Mouse (Mus musculus) CH12.LX (cell line): ENCODE results near the gene Nanog. TPM values are rescaled to one million over a fixed set of nuclear protein-coding genes. Genes with fewer than 3 reads are reported as not detected.

Experiments used
- DNase-seq: peaks from one replicate; pipeline ENCODE4 v3.0.0-alpha.2; 2013; ENCODE audit errors: extremely low read depth
- H3K27ac ChIP-seq: 2 replicates; pipeline ENCODE4 v1.5.1; 2012; ENCODE audit warnings: low read depth, mild to moderate bottlenecking, control low read depth, moderate library complexity; ENCODE audit not compliant: insufficient read depth
- H3K27me3 ChIP-seq: replicated peaks from 2 replicates; pipeline ENCODE3; 2012; ENCODE audit warnings: inconsistent platforms
- H3K36me3 ChIP-seq, 2 experiments: replicated peaks in 1 of 2; 2 replicates each; pipeline versions ENCODE3 to v1.6.1; 2012; ENCODE audit warnings: inconsistent platforms in 1 of 2, low read length in 1 of 2, mild to moderate bottlenecking in 1 of 2, mixed read lengths in 1 of 2, moderate library complexity in 1 of 2; ENCODE audit not compliant: control insufficient read depth in 1 of 2, insufficient read depth in 1 of 2
- H3K4me1 ChIP-seq, 2 experiments: 2 replicates each; pipeline ENCODE4 v1.6.1; 2012; ENCODE audit warnings: inconsistent platforms in 1 of 2, moderate library complexity in 1 of 2; ENCODE audit not compliant: insufficient read depth in 2 of 2, control insufficient read depth in 1 of 2
- H3K4me2 ChIP-seq: 2 replicates; pipeline ENCODE4 v1.6.1; 2012; ENCODE audit warnings: low read depth, mild to moderate bottlenecking, control low read depth; ENCODE audit not compliant: poor library complexity, insufficient read depth, severe bottlenecking
- H3K4me3 ChIP-seq, 3 experiments: fragments of 150-350 bp in 1 of 3; sonication (generic) in 1 of 3; replicated peaks in 1 of 3; 2 replicates each; pipeline versions ENCODE3 to v1.5.1; 2011 to 2012; ENCODE audit warnings: low read depth in 2 of 3, low read length in 2 of 3, mild to moderate bottlenecking in 2 of 3, moderate library complexity in 2 of 3, control low read depth in 1 of 3, improper control_type of control experiment in 1 of 3, inconsistent platforms in 1 of 3, mixed read lengths in 1 of 3; ENCODE audit not compliant: poor library complexity in 1 of 3
- H3K79me2 ChIP-seq: replicated peaks from 2 replicates; pipeline ENCODE4 v1.6.1; 2012; ENCODE audit warnings: mild to moderate bottlenecking, moderate library complexity; ENCODE audit not compliant: control insufficient read depth, poor library complexity, insufficient read depth, severe bottlenecking; ENCODE audit errors: extremely low read depth
- H3K9ac ChIP-seq: 2 replicates; pipeline ENCODE4 v1.6.1; 2012; ENCODE audit warnings: low read depth, mild to moderate bottlenecking, control low read depth, moderate library complexity; ENCODE audit not compliant: insufficient read depth
- H3K9me3 ChIP-seq: replicated peaks from 2 replicates; pipeline ENCODE3; 2012; ENCODE audit warnings: low read length, inconsistent platforms, mixed read lengths
- BHLHE40 ChIP-seq: IDR thresholded peaks from 2 replicates; pipeline ENCODE4 v1.6.1; 2011; ENCODE audit warnings: mild to moderate bottlenecking, low read depth, low read length, improper control_type of control experiment
- CHD1 ChIP-seq: IDR thresholded peaks from 2 replicates; pipeline ENCODE4 v1.6.1; 2012; ENCODE audit warnings: low read depth, low read length, improper control_type of control experiment, inconsistent platforms
- CHD2 ChIP-seq: IDR thresholded peaks from 2 replicates; pipeline ENCODE4 v1.6.1; 2011; ENCODE audit warnings: low read length, improper control_type of control experiment
- CTCF ChIP-seq, 2 experiments: IDR thresholded peaks in 1 of 2; conservative IDR thresholded peaks in 1 of 2; 2 replicates each; pipeline ENCODE4 v1.5.1; 2011 to 2012; ENCODE audit warnings: low read depth in 2 of 2, low read length in 2 of 2, improper control_type of control experiment in 1 of 2, inconsistent platforms in 1 of 2, mild to moderate bottlenecking in 1 of 2, moderate library complexity in 1 of 2
- E2F4 ChIP-seq: IDR thresholded peaks from 2 replicates; pipeline ENCODE4 v1.6.1; 2011; ENCODE audit warnings: low read depth, low read length, improper control_type of control experiment; ENCODE audit not compliant: insufficient replicate concordance
- ELF1 ChIP-seq: IDR thresholded peaks from 2 replicates; pipeline ENCODE4 v1.6.1; 2014; ENCODE audit warnings: low read depth, mild to moderate bottlenecking, inconsistent platforms, low read length, improper control_type of control experiment
- EP300 ChIP-seq: IDR thresholded peaks from 2 replicates; pipeline ENCODE4 v1.6.1; 2011; ENCODE audit warnings: low read length, improper control_type of control experiment
- ETS1 ChIP-seq: conservative IDR thresholded peaks from 2 replicates; pipeline ENCODE4 v1.6.1; 2012; ENCODE audit warnings: low read depth, mild to moderate bottlenecking, inconsistent platforms, low read length, improper control_type of control experiment, moderate library complexity
- HCFC1 ChIP-seq: IDR thresholded peaks from 2 replicates; pipeline ENCODE4 v1.6.1; 2012; ENCODE audit warnings: low read depth, mild to moderate bottlenecking, inconsistent platforms, low read length, improper control_type of control experiment
- JUND ChIP-seq: conservative IDR thresholded peaks from 2 replicates; pipeline ENCODE4 v1.6.1; 2011; ENCODE audit warnings: low read depth, low read length, improper control_type of control experiment
- KAT2A ChIP-seq: IDR thresholded peaks from 2 replicates; pipeline ENCODE4 v1.6.1; 2012; ENCODE audit warnings: low read length, improper control_type of control experiment, inconsistent platforms; ENCODE audit not compliant: insufficient replicate concordance
- MAFK ChIP-seq: IDR thresholded peaks from 2 replicates; pipeline ENCODE4 v1.6.1; 2011; ENCODE audit warnings: low read length, improper control_type of control experiment; ENCODE audit not compliant: insufficient replicate concordance
- MAX ChIP-seq: IDR thresholded peaks from 2 replicates; pipeline ENCODE4 v1.6.1; 2011; ENCODE audit warnings: low read length, improper control_type of control experiment
- MAZ ChIP-seq: IDR thresholded peaks from 2 replicates; pipeline ENCODE4 v1.6.1; 2012; ENCODE audit warnings: low read depth, mild to moderate bottlenecking, inconsistent platforms, low read length, improper control_type of control experiment, moderate library complexity
- MEF2A ChIP-seq: IDR thresholded peaks from 2 replicates; pipeline ENCODE4 v1.6.1; 2014; ENCODE audit warnings: low read depth, mild to moderate bottlenecking, inconsistent platforms, low read length, improper control_type of control experiment, borderline replicate concordance
- MXI1 ChIP-seq: IDR thresholded peaks from 2 replicates; pipeline ENCODE4 v1.6.1; 2011; ENCODE audit warnings: mild to moderate bottlenecking, low read depth, low read length, improper control_type of control experiment
- MYC ChIP-seq: IDR thresholded peaks from 2 replicates; pipeline ENCODE4 v1.6.1; 2011; ENCODE audit warnings: low read depth, mild to moderate bottlenecking, improper control_type of control experiment, low read length
- NELFE ChIP-seq: IDR thresholded peaks from 2 replicates; pipeline ENCODE4 v1.6.1; 2011; ENCODE audit warnings: low read depth, low read length, improper control_type of control experiment
- PAX5 ChIP-seq: IDR thresholded peaks from 2 replicates; pipeline ENCODE4 v1.6.1; 2012; ENCODE audit warnings: low read length, inconsistent platforms, mixed read lengths
- POLR2A ChIP-seq: IDR thresholded peaks from 2 replicates; pipeline ENCODE4 v1.6.1; 2011; ENCODE audit warnings: low read depth, mild to moderate bottlenecking, improper control_type of control experiment, low read length
- RAD21 ChIP-seq: IDR thresholded peaks from 2 replicates; pipeline ENCODE4 v1.6.1; 2011; ENCODE audit warnings: low read depth, mild to moderate bottlenecking, low read length, improper control_type of control experiment, moderate library complexity
- RCOR1 ChIP-seq: conservative IDR thresholded peaks from 2 replicates; pipeline ENCODE4 v1.6.1; 2012; ENCODE audit warnings: low read depth, mild to moderate bottlenecking, inconsistent platforms, low read length, improper control_type of control experiment
- SIN3A ChIP-seq: IDR thresholded peaks from 2 replicates; pipeline ENCODE4 v1.6.1; 2012; ENCODE audit warnings: low read length, improper control_type of control experiment, inconsistent platforms
- SMC3 ChIP-seq: IDR thresholded peaks from 2 replicates; pipeline ENCODE4 v1.6.1; 2011; ENCODE audit warnings: low read depth, low read length, improper control_type of control experiment
- TCF12 ChIP-seq: IDR thresholded peaks from 2 replicates; pipeline ENCODE4 v1.6.1; 2014; ENCODE audit warnings: low read depth, mild to moderate bottlenecking, inconsistent platforms, low read length, improper control_type of control experiment
- UBTF ChIP-seq: IDR thresholded peaks from 2 replicates; pipeline ENCODE4 v1.6.1; 2012; ENCODE audit warnings: low read depth, mild to moderate bottlenecking, inconsistent platforms, low read length, improper control_type of control experiment, moderate library complexity
- USF1 ChIP-seq: IDR thresholded peaks from 2 replicates; pipeline ENCODE4 v1.6.1; 2014; ENCODE audit warnings: low read depth, mild to moderate bottlenecking, inconsistent platforms, low read length, improper control_type of control experiment
- USF2 ChIP-seq: conservative IDR thresholded peaks from 2 replicates; pipeline ENCODE4 v1.6.1; 2011; ENCODE audit warnings: low read depth, low read length, improper control_type of control experiment
- ZC3H11A ChIP-seq: IDR thresholded peaks from 2 replicates; pipeline ENCODE4 v1.6.1; 2012; ENCODE audit warnings: low read depth, mild to moderate bottlenecking, inconsistent platforms, low read length, improper control_type of control experiment
- ZKSCAN1 ChIP-seq: IDR thresholded peaks from 2 replicates; pipeline ENCODE4 v1.6.1; 2012; ENCODE audit warnings: low read depth, inconsistent platforms, low read length, improper control_type of control experiment, borderline replicate concordance
- ZNF384 ChIP-seq: IDR thresholded peaks from 2 replicates; pipeline ENCODE4 v1.6.1; 2012; ENCODE audit warnings: low read depth, low read length, improper control_type of control experiment, inconsistent platforms
- dilution Hi-C: fragments of 300-500 bp; cut with MboI; formaldehyde crosslinking; loops from 2 replicates; pipeline ENCODE4 v1.14.3; 2020; ENCODE audit warnings: low sequenced_read_pairs; ENCODE audit not compliant: extremely low pct_unique_long_range_greater_than_20kb, extremely low pct_ligation_motif_present
- in situ Hi-C: fragments of 300-500 bp; cut with MboI; formaldehyde crosslinking; loops from 3 replicates; pipeline ENCODE4 v1.14.3; 2019; ENCODE audit warnings: low sequenced_read_pairs, low pct_ligation_motif_present, low pct_unique_long_range_greater_than_20kb, mixed read lengths
- polyA plus RNA-seq: library from polyadenylated mRNA; unstranded; fragments of >175 nt; gene quantifications from 2 replicates; pipeline ENCODE4 v1.2.1, GENCODE M21; 2012; ENCODE audit warnings: low read depth; ENCODE audit not compliant: insufficient read length
- total RNA-seq, 2 experiments: library from RNA; depleted of rRNA; stranded (reverse); fragments of 300-350 nt in 1 of 2; fragments of >200 nt in 1 of 2; gene quantifications; 2 replicates each; pipeline ENCODE4 v1.2.3; 2012 to 2014

Gene Nanog
- total and polyA plus RNA-seq, 3 experiments: 0.27 TPM; not detected in 2

GRCm38 (mm10) chr6:122719942-122720341 lies 12.7 kb downstream of the Nanog start:
- Histone ChIP-seq H3K27ac (no peak overlapping the region), H3K4me3 (no peak overlapping the region), H3K27me3 (no peaks in the 10 kb centered on the region), H3K9me3 (no peaks in the 10 kb centered on the region), H3K79me2 (no peaks in the 10 kb centered on the region)
- in situ Hi-C loops (loop anchor here (10.0 kb wide), 1 partner anchor 45 kb away; no protein-coding TSS in a partner anchor), dilution Hi-C loops (no loop called here)
- TF ChIP-seq RCOR1 (no peak), SMC3 (peak; percentile 76), UBTF (no peak), ELF1 (no peak), JUND (no peak), KAT2A (no peak), RAD21 (peak; percentile 82), MAZ (no peak), ZNF384 (no peak), SIN3A (no peak), CHD1 (no peak), EP300 (no peak), ZKSCAN1 (no peak), TCF12 (no peak), CTCF (conservative IDR thresholded peaks at IDR 0.05 in 1 of 2, IDR thresholded peaks at IDR 0.05 in 1 of 2; ENCODE audit: low read depth in 2 of 2, low read length in 2 of 2) (peak; percentile 91 to 95), PAX5 (no peak), BHLHE40 (no peak), MYC (no peak), USF2 (no peak), POLR2A (no peak)
- TF ChIP-seq, all 38 proteins: peak for 3
- Histone ChIP-seq H3K4me2 (no peak overlapping the region), H3K9ac (no peak overlapping the region), H3K4me1 (no peaks in the 10 kb centered on the region), H3K36me3 (no peaks in the 10 kb centered on the region)
- DNase-seq: peak; percentile 68

DNA sequence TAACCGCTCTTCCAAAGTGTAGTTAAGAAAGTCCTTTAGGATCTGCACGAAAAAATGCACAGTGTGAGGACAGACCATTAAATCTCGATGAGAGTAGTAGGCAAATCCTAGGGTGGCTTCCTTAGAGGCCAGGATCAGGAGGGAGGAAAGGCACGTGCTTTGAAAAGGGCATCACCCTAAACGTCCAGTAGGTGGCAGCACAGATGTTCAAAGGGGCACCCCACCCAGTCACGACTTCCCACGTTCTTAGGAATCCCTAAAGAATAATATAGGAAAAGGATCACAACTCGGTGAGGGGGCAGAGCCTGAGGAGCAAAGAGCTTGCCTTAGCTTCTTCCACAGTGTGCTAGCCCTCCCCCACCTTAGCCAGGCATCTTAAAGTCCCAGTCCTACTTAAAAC lies 32.7 kb downstream of the Nanog start:
- Histone ChIP-seq H3K27me3 (no peaks in the 10 kb centered on the region), H3K27ac (no peak overlapping the region), H3K36me3 (peaks cover 15 to 43% of the 10 kb centered on the region in 2 experiments), H3K9ac (0 out of 2 replicates have a peak overlapping the region, but pooled peaks have one; percentile 47), H3K9me3 (no peaks in the 10 kb centered on the region), H3K4me2 (peak overlapping the region; percentile 89), H3K79me2 (peaks cover 6% of the 10 kb centered on the region; the same call in 1 of the 2 replicates), H3K4me3 (peak overlapping the region in 1 of 3 experiments; percentile 21), H3K4me1 (peaks cover 6 to 34% of the 10 kb centered on the region in 2 experiments)
- peak; percentile 60 for DNase-seq
- in situ Hi-C loops: loop anchor here (5.0 kb wide), 1 partner anchor 47 kb away; no protein-coding TSS in a partner anchor
- dilution Hi-C loops: no loop called here
- no peak for TF ChIP-seq HCFC1
- TF ChIP-seq BHLHE40: peak; percentile 99
- no peak for TF ChIP-seq UBTF
- peak; percentile 27; the same call in 1 of the 2 replicates for TF ChIP-seq NELFE
- no peak for TF ChIP-seq MEF2A
- TF ChIP-seq USF2: no peak
- peak; percentile 56 for TF ChIP-seq SMC3
- TF ChIP-seq POLR2A: 0 out of 2 replicates have a peak, but pooled peaks have one; percentile 21
- TF ChIP-seq ZC3H11A: no peak
- TF ChIP-seq MAFK: no peak
- TF ChIP-seq KAT2A: no peak
- TF ChIP-seq RAD21: peak; percentile 64
- no peak for TF ChIP-seq E2F4
- no peak for TF ChIP-seq ZNF384
- TF ChIP-seq MXI1: peak; percentile 68
- no peak for TF ChIP-seq CHD1
- TF ChIP-seq MAX: peak; percentile 96
- TF ChIP-seq ETS1: no peak
- no peak for TF ChIP-seq USF1
- no peak for TF ChIP-seq CHD2
- TF ChIP-seq TCF12: 0 out of 2 replicates have a peak, but pooled peaks have one; percentile 26
- TF ChIP-seq CTCF (conservative IDR thresholded peaks at IDR 0.05 in 1 of 2, IDR thresholded peaks at IDR 0.05 in 1 of 2; ENCODE audit: low read depth in 2 of 2, low read length in 2 of 2): peak; percentile 78 to 90
- TF ChIP-seq SIN3A: no peak; the same call in 1 of the 2 replicates
